ENCODE assay signal across 11 mouse cellular contexts in genomic region chr5:142482512-142482911, GRCm38 (mm10). TPM values are rescaled to one million over a fixed set of nuclear protein-coding genes. Genes with fewer than 3 reads are reported as not detected.
DNase-seq lines count a peak whose midpoint lies in the region; ATAC-seq and TF ChIP-seq lines count a peak whose summit lies in the region.
"Had no signal": no experiment of that assay in that cellular context is flagged by ENCODE, and none has a peak within 500 bp of the region (broad histone marks: within the 10 kb centered on the region; RNA-seq: fewer than 3 reads in every experiment).

No protein-coding gene starts in this region.

- no peak for TF ChIP-seq POLR2A in ES-Bruce4 (IDR thresholded peaks at IDR 0.05; ENCODE audit: insufficient read depth, low read length)

- H3K4me3 ChIP-seq in hindbrain, postnatal 0 days (ENCODE audit: low read length) = no peak overlapping the region
- H3K4me3 ChIP-seq in hindbrain, embryonic 14.5 days (replicated peaks; ENCODE audit: low read length) = no peak overlapping the region
- H3K4me3 ChIP-seq in ES-Bruce4 (ENCODE audit: low read depth, low read length) = no peak overlapping the region

- H3K9ac ChIP-seq in hindbrain, postnatal 0 days (replicated peaks; ENCODE audit: low read length) = no peak overlapping the region
- H3K9ac ChIP-seq in hindbrain, embryonic 14.5 days = no peak overlapping the region
- H3K9ac ChIP-seq in ES-Bruce4 (ENCODE audit: low read depth, poor library complexity, severe bottlenecking) = no peak overlapping the region

- DNase-seq in hindbrain, postnatal 0 days (ENCODE audit: low spot score) = no peak
- no peak for DNase-seq in hindbrain, embryonic 14.5 days (ENCODE audit: low spot score)
- DNase-seq in 416B (ENCODE audit: low read depth) = peak; percentile 65
- no peak for DNase-seq in right cerebral cortex, adult 18-20 months
- no peak for DNase-seq in layer of hippocampus, postnatal 14 days (ENCODE audit: low spot score in 2 of 2)
- no peak for DNase-seq in right cerebral cortex, postnatal 36 days (ENCODE audit: low spot score in 2 of 2)
- DNase-seq: cerebellum, adult 9-10 months; gastrocnemius, postnatal 10 days; kidney, adult 18-20 months had no signal

- WGBS in hindbrain, postnatal 0 days = 82% methylated on average over 2 of the region's 2 CpGs
- WGBS in hindbrain, embryonic 14.5 days = 67% methylated on average over 2 of the region's 2 CpGs

- H3K36me3 ChIP-seq in hindbrain, postnatal 0 days (ENCODE audit: insufficient read depth, low read length) = no peaks in the 10 kb centered on the region
- H3K36me3 ChIP-seq in hindbrain, embryonic 14.5 days (replicated peaks; ENCODE audit: control insufficient read depth, insufficient read depth) = peaks cover 14% of the 10 kb centered on the region; the same call in 1 of the 2 replicates
- no peaks in the 10 kb centered on the region for H3K36me3 ChIP-seq in ES-Bruce4 (ENCODE audit: control insufficient read depth, insufficient read depth, low read length, poor library complexity, severe bottlenecking)

- TF ChIP-seq CTCF in hindbrain, postnatal 0 days (IDR thresholded peaks at IDR 0.05; ENCODE audit: low read depth) = peak; percentile 45
- peak; percentile 90 for TF ChIP-seq CTCF in ES-Bruce4 (IDR thresholded peaks at IDR 0.05; ENCODE audit: low read depth, low read length)

- H3K4me2 ChIP-seq in hindbrain, postnatal 0 days (ENCODE audit: low read depth, low read length) = no peak overlapping the region
- no peak overlapping the region for H3K4me2 ChIP-seq in hindbrain, embryonic 14.5 days (replicated peaks)

- no peak for ATAC-seq in hindbrain, postnatal 0 days
- ATAC-seq in hindbrain, embryonic 14.5 days (ENCODE audit: low FRiP score) = no peak
- 0 out of 2 replicates have a peak, but pooled peaks have one; percentile 58 for ATAC-seq in erythroblast, adult 5-6 weeks (replicated peaks; ENCODE audit: low FRiP score, poor library complexity, severe bottlenecking)

- no peak overlapping the region for H3K27ac ChIP-seq in hindbrain, postnatal 0 days
- H3K27ac ChIP-seq in hindbrain, embryonic 14.5 days = no peak overlapping the region
- H3K27ac ChIP-seq in ES-Bruce4 (ENCODE audit: insufficient read depth, low read length) = no peak overlapping the region

- TF ChIP-seq EP300 in ES-Bruce4 (IDR thresholded peaks at IDR 0.05; ENCODE audit: insufficient read depth, low read depth, low read length) = no peak

- no peaks in the 10 kb centered on the region for H3K4me1 ChIP-seq in hindbrain, postnatal 0 days (ENCODE audit: insufficient read depth, low read length)
- H3K4me1 ChIP-seq in hindbrain, embryonic 14.5 days (replicated peaks; ENCODE audit: control insufficient read depth, insufficient read depth, low read length) = no peaks in the 10 kb centered on the region
- peaks cover 5% of the 10 kb centered on the region for H3K4me1 ChIP-seq in ES-Bruce4 (ENCODE audit: control insufficient read depth, insufficient read depth, low read length)

- H3K9me3 ChIP-seq in hindbrain, postnatal 0 days (ENCODE audit: low read length) = no peaks in the 10 kb centered on the region
- H3K9me3 ChIP-seq in hindbrain, embryonic 14.5 days (ENCODE audit: control insufficient read depth, low read length) = no peaks in the 10 kb centered on the region
- H3K9me3 ChIP-seq in ES-Bruce4 (replicated peaks; ENCODE audit: control insufficient read depth, insufficient read depth, low read length, poor library complexity, severe bottlenecking) = no peaks in the 10 kb centered on the region

- no peaks in the 10 kb centered on the region for H3K27me3 ChIP-seq in hindbrain, postnatal 0 days (ENCODE audit: insufficient read depth, low read length)
- no peaks in the 10 kb centered on the region for H3K27me3 ChIP-seq in hindbrain, embryonic 14.5 days (ENCODE audit: control insufficient read depth, insufficient read depth, low read length)
- H3K27me3 ChIP-seq in ES-Bruce4 (ENCODE audit: control insufficient read depth, insufficient read depth, low read length, poor library complexity, severe bottlenecking) = no peaks in the 10 kb centered on the region

RNA-seq across cellular contexts. Expression of gene Ap5z1, which starts 18.8 kb away (rescaled TPM):
- total RNA-seq in hindbrain, postnatal 0 days (2014; rRNA removed) = 12.8 and 22.1 TPM in 2 replicates
- 7.5 and 7.9 TPM in 2 replicates for polyA plus RNA-seq in hindbrain, postnatal 0 days (2015; fragmentation: Nextera tagmentation; extraction: Ambion mirVana)
- 12.6 and 12.9 TPM in 2 replicates for polyA plus RNA-seq in hindbrain, embryonic 14.5 days (2014; fragmentation: Nextera tagmentation; extraction: Ambion mirVana)
- 6.9 and 7.9 TPM in 2 replicates for polyA plus RNA-seq in ES-Bruce4 (2011; ENCODE audit: insufficient read depth, insufficient read length, low read depth, missing spikeins)
- total RNA-seq in erythroblast, adult 5-6 weeks (2015; ENCODE audit: low replicate concordance) = 4.2 and 4.8 TPM in 2 replicates
- total RNA-seq in erythroblast, adult 5-6 weeks (2017; ENCODE audit: low replicate concordance) = 3.3 and 3.7 TPM in 2 replicates
- total RNA-seq in layer of hippocampus, postnatal 14 days (2021) = 10 to 100 TPM; 18.3 to 19.1 TPM

RNA-seq across cellular contexts. Expression of gene Papolb, which starts 47.4 kb away (rescaled TPM):
- 0.32 and 0.37 TPM in 2 replicates for total RNA-seq in hindbrain, postnatal 0 days (2014; rRNA removed)
- polyA plus RNA-seq in hindbrain, postnatal 0 days (2015; fragmentation: Nextera tagmentation; extraction: Ambion mirVana) = 0.14 and 0.16 TPM in 2 replicates
- polyA plus RNA-seq in hindbrain, embryonic 14.5 days (2014; fragmentation: Nextera tagmentation; extraction: Ambion mirVana) = 0.23 and 0.25 TPM in 2 replicates
- 3.3 and 3.9 TPM in 2 replicates for polyA plus RNA-seq in ES-Bruce4 (2011; ENCODE audit: insufficient read depth, insufficient read length, low read depth, missing spikeins)
- total RNA-seq in erythroblast, adult 5-6 weeks (2015; ENCODE audit: low replicate concordance) = not detected in 2 replicates
- total RNA-seq in erythroblast, adult 5-6 weeks (2017; ENCODE audit: low replicate concordance) = not detected in 2 replicates
- under 1 TPM; 0.38 to 0.85 TPM for total RNA-seq in layer of hippocampus, postnatal 14 days (2021)
